Mouse (Mus musculus) liver, adult 2 months (tissue): ENCODE data around the gene Dolpp1.

ENCODE experiments used
- CTCF ChIP-seq: fragments of 200-500 bp; IDR thresholded peaks from 2 replicates; pipeline ENCODE4 v1.5.1; 2011; ENCODE audit warnings: low read depth, low read length, control low read depth
- POLR2A ChIP-seq: fragments of 200-500 bp; IDR thresholded peaks from 2 replicates; pipeline ENCODE4 v1.6.1; 2011; ENCODE audit warnings: low read length, control low read depth; ENCODE audit not compliant: insufficient read depth; ENCODE audit errors: extremely low read depth

DNA sequence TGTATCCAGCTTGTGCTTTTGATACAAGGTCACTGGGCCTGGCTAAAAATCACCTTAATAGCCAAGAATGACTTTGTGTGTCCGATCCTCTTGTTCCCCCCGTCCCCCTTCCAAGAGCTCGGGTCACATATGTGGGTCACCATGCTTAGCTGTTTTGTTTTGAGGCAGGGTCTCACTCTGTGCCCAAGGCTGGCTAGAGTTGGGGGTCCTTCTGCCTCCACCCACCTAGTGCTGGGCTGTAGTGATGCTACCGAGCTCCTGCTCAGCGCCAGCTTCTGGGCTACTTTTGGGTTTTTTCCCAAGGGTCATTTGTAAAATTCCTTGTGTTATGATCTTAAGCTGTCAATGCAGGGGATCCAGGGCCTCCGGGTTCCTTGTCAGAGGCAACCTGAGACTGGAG lies 26.2 kb downstream of the Dolpp1 start:
- TF ChIP-seq POLR2A (no peak), CTCF (no peak)
